Mouse (Mus musculus): Measurements from ENCODE around the gene 4930402H24Rik. TPM values are rescaled to one million over a fixed set of nuclear protein-coding genes. Genes with fewer than 3 reads are reported as not detected.
A peak's percentile ranks its signal among the peaks of the same experiment; 100 is the strongest.

The 4930402H24Rik gene
- polyA plus RNA-seq, 1 experiment from 2014 or later = 99.6 TPM

GRCm38 (mm10) chr2:130917686-130918085 is 11.5 kb upstream of the 4930402H24Rik start:
- H3K4me1 ChIP-seq (replicated peaks; ENCODE audit: control insufficient read depth, insufficient read depth, low read length) = peaks cover 4% of the 10 kb centered on the region; the same call in 1 of the 2 replicates
- no peak overlapping the region for H3K27ac ChIP-seq
- DNase-seq (ENCODE audit: low spot score) (no peak), ATAC-seq (ENCODE audit: low FRiP score) (no peak)
- no peaks in the 10 kb centered on the region for H3K27me3 ChIP-seq (ENCODE audit: control insufficient read depth, insufficient read depth, low read length)
- no peaks in the 10 kb centered on the region for H3K36me3 ChIP-seq (replicated peaks; ENCODE audit: control insufficient read depth, insufficient read depth)
- H3K4me3 ChIP-seq (replicated peaks; ENCODE audit: low read length) = no peak overlapping the region
- H3K9ac ChIP-seq = no peak overlapping the region
- WGBS = 86% methylated on average over 1 of the region's 1 CpGs
- no peaks in the 10 kb centered on the region for H3K9me3 ChIP-seq (ENCODE audit: control insufficient read depth, low read length)
- no peak overlapping the region for H3K4me2 ChIP-seq (replicated peaks)

- peaks cover 4% of the 10 kb centered on the region; the same call in 1 of the 2 replicates for H3K4me1 ChIP-seq (replicated peaks; ENCODE audit: control insufficient read depth, insufficient read depth, low read length)
Observed at GRCm38 (mm10) chr2:130916521-130917147, 10.4 kb upstream of the 4930402H24Rik start.

GRCm38 (mm10) chr2:130914873-130915272 is 8.7 kb upstream of the 4930402H24Rik start:
- no peak overlapping the region for H3K4me3 ChIP-seq (replicated peaks; ENCODE audit: low read length)
- ATAC-seq (ENCODE audit: low FRiP score) = no peak
- H3K4me1 ChIP-seq (replicated peaks; ENCODE audit: control insufficient read depth, insufficient read depth, low read length) = peaks cover 4% of the 10 kb centered on the region; the same call in 1 of the 2 replicates
- no peaks in the 10 kb centered on the region for H3K27me3 ChIP-seq (ENCODE audit: control insufficient read depth, insufficient read depth, low read length)
- DNase-seq (ENCODE audit: low spot score) = no peak
- H3K9ac ChIP-seq = no peak overlapping the region
- H3K4me2 ChIP-seq (replicated peaks) = no peak overlapping the region
- H3K27ac ChIP-seq = no peak overlapping the region
- no peaks in the 10 kb centered on the region for H3K9me3 ChIP-seq (ENCODE audit: control insufficient read depth, low read length)
- WGBS = 79% methylated on average over 1 of the region's 1 CpGs
- H3K36me3 ChIP-seq (replicated peaks; ENCODE audit: control insufficient read depth, insufficient read depth) = no peaks in the 10 kb centered on the region

More at GRCm38 (mm10) chr2:130916521-130917147, 10.4 kb upstream of the 4930402H24Rik start:
- Histone ChIP-seq H3K9ac (no peak overlapping the region), H3K27me3 (ENCODE audit: control insufficient read depth, insufficient read depth, low read length) (no peaks in the 10 kb centered on the region), H3K4me3 (replicated peaks; ENCODE audit: low read length) (no peak overlapping the region), H3K27ac (no peak overlapping the region), H3K36me3 (replicated peaks; ENCODE audit: control insufficient read depth, insufficient read depth) (no peaks in the 10 kb centered on the region), H3K4me2 (replicated peaks) (no peak overlapping the region), H3K9me3 (ENCODE audit: control insufficient read depth, low read length) (no peaks in the 10 kb centered on the region)
- WGBS = 23% methylated on average over 3 of the region's 3 CpGs
- DNase-seq (ENCODE audit: low spot score) (no peak), ATAC-seq (ENCODE audit: low FRiP score) (no peak)

GRCm38 (mm10) chr2:130911691-130912090 is 5.5 kb upstream of the 4930402H24Rik start:
- ATAC-seq (ENCODE audit: low FRiP score) = no peak
- no peak for DNase-seq (ENCODE audit: low spot score)
- H3K36me3 ChIP-seq (replicated peaks; ENCODE audit: control insufficient read depth, insufficient read depth) = no peaks in the 10 kb centered on the region
- 70% methylated on average over 1 of the region's 1 CpGs for WGBS
- no peak overlapping the region for H3K4me3 ChIP-seq (replicated peaks; ENCODE audit: low read length)
- H3K4me1 ChIP-seq (replicated peaks; ENCODE audit: control insufficient read depth, insufficient read depth, low read length) = peaks cover 13% of the 10 kb centered on the region
- H3K9me3 ChIP-seq (ENCODE audit: control insufficient read depth, low read length) = no peaks in the 10 kb centered on the region
- H3K27me3 ChIP-seq (ENCODE audit: control insufficient read depth, insufficient read depth, low read length) = no peaks in the 10 kb centered on the region
- no peak overlapping the region for H3K4me2 ChIP-seq (replicated peaks)
- no peak overlapping the region for H3K9ac ChIP-seq
- no peak overlapping the region for H3K27ac ChIP-seq

GRCm38 (mm10) chr2:130906584-130907315 is 544 bp upstream of the 4930402H24Rik start:
- WGBS = under 1% methylated on average over 40 of the region's 58 CpGs
- H3K4me1 ChIP-seq (replicated peaks; ENCODE audit: control insufficient read depth, insufficient read depth, low read length) = peaks cover 15% of the 10 kb centered on the region
- ATAC-seq (ENCODE audit: low FRiP score) (peak; percentile 46; the same call in 1 of the 2 replicates), DNase-seq (ENCODE audit: low spot score) (no peak)
- H3K9me3 ChIP-seq (ENCODE audit: control insufficient read depth, low read length) = no peaks in the 10 kb centered on the region
- H3K4me2 ChIP-seq (replicated peaks) = peak overlapping the region; percentile 74
- H3K36me3 ChIP-seq (replicated peaks; ENCODE audit: control insufficient read depth, insufficient read depth) = no peaks in the 10 kb centered on the region
- peak overlapping the region; percentile 96 for H3K9ac ChIP-seq
- H3K27ac ChIP-seq = peak overlapping the region; percentile 86
- no peaks in the 10 kb centered on the region for H3K27me3 ChIP-seq (ENCODE audit: control insufficient read depth, insufficient read depth, low read length)
- H3K4me3 ChIP-seq (replicated peaks; ENCODE audit: low read length) = peak overlapping the region; percentile 94

GRCm38 (mm10) chr2:130898783-130899182 is 7.4 kb downstream of the 4930402H24Rik start:
- no peaks in the 10 kb centered on the region for H3K36me3 ChIP-seq (replicated peaks; ENCODE audit: control insufficient read depth, insufficient read depth)
- DNase-seq (ENCODE audit: low spot score) (no peak), ATAC-seq (ENCODE audit: low FRiP score) (no peak)
- H3K4me1 ChIP-seq (replicated peaks; ENCODE audit: control insufficient read depth, insufficient read depth, low read length) = no peaks in the 10 kb centered on the region
- no peaks in the 10 kb centered on the region for H3K27me3 ChIP-seq (ENCODE audit: control insufficient read depth, insufficient read depth, low read length)
- H3K9ac ChIP-seq = no peak overlapping the region
- whole genome bisulfite sequencing = 88% methylated on average over 2 of the region's 2 CpGs
- H3K4me3 ChIP-seq (replicated peaks; ENCODE audit: low read length) = no peak overlapping the region
- no peak overlapping the region for H3K4me2 ChIP-seq (replicated peaks)
- H3K9me3 ChIP-seq (ENCODE audit: control insufficient read depth, low read length) = no peaks in the 10 kb centered on the region
- H3K27ac ChIP-seq = no peak overlapping the region

- no peak for ATAC-seq (ENCODE audit: low FRiP score)
- Histone ChIP-seq H3K4me3 (replicated peaks; ENCODE audit: low read length) (no peak overlapping the region), H3K4me2 (replicated peaks) (no peak overlapping the region), H3K9me3 (ENCODE audit: control insufficient read depth, low read length) (no peaks in the 10 kb centered on the region), H3K27me3 (ENCODE audit: control insufficient read depth, insufficient read depth, low read length) (no peaks in the 10 kb centered on the region), H3K27ac (no peak overlapping the region), H3K36me3 (replicated peaks; ENCODE audit: control insufficient read depth, insufficient read depth) (no peaks in the 10 kb centered on the region), H3K9ac (no peak overlapping the region), H3K4me1 (replicated peaks; ENCODE audit: control insufficient read depth, insufficient read depth, low read length) (no peaks in the 10 kb centered on the region)
- no peak for DNase-seq (ENCODE audit: low spot score)
- 70% methylated on average over 2 of the region's 2 CpGs for WGBS
Observed at GRCm38 (mm10) chr2:130897856-130898255, 8.3 kb downstream of the 4930402H24Rik start.

GRCm38 (mm10) chr2:130896944-130897343 is 9.3 kb downstream of the 4930402H24Rik start:
- no peak for ATAC-seq (ENCODE audit: low FRiP score)
- DNase-seq (ENCODE audit: low spot score) = no peak
- H3K9me3 ChIP-seq (ENCODE audit: control insufficient read depth, low read length) = no peaks in the 10 kb centered on the region
- no peak overlapping the region for H3K4me3 ChIP-seq (replicated peaks; ENCODE audit: low read length)
- H3K27me3 ChIP-seq (ENCODE audit: control insufficient read depth, insufficient read depth, low read length) = no peaks in the 10 kb centered on the region
- H3K36me3 ChIP-seq (replicated peaks; ENCODE audit: control insufficient read depth, insufficient read depth) = no peaks in the 10 kb centered on the region
- H3K9ac ChIP-seq = no peak overlapping the region
- H3K4me1 ChIP-seq (replicated peaks; ENCODE audit: control insufficient read depth, insufficient read depth, low read length) = no peaks in the 10 kb centered on the region
- 80% methylated on average over 2 of the region's 2 CpGs for WGBS
- no peak overlapping the region for H3K4me2 ChIP-seq (replicated peaks)
- H3K27ac ChIP-seq = no peak overlapping the region

GRCm38 (mm10) chr2:130887456-130887855 is 18.8 kb downstream of the 4930402H24Rik start:
- Histone ChIP-seq H3K9me3 (ENCODE audit: control insufficient read depth, low read length) (no peaks in the 10 kb centered on the region), H3K9ac (no peak overlapping the region), H3K27me3 (ENCODE audit: control insufficient read depth, insufficient read depth, low read length) (no peaks in the 10 kb centered on the region), H3K4me3 (replicated peaks; ENCODE audit: low read length) (no peak overlapping the region), H3K27ac (no peak overlapping the region), H3K36me3 (replicated peaks; ENCODE audit: control insufficient read depth, insufficient read depth) (peaks cover 8% of the 10 kb centered on the region; the same call in 1 of the 2 replicates), H3K4me2 (replicated peaks) (no peak overlapping the region), H3K4me1 (replicated peaks; ENCODE audit: control insufficient read depth, insufficient read depth, low read length) (no peaks in the 10 kb centered on the region)
- DNase-seq (ENCODE audit: low spot score) = no peak
- 84% methylated on average over 1 of the region's 1 CpGs for WGBS
- ATAC-seq (ENCODE audit: low FRiP score) = no peak
